Comparison of ENCODE assay signal across 8 mouse cellular contexts in the genomic region with DNA sequence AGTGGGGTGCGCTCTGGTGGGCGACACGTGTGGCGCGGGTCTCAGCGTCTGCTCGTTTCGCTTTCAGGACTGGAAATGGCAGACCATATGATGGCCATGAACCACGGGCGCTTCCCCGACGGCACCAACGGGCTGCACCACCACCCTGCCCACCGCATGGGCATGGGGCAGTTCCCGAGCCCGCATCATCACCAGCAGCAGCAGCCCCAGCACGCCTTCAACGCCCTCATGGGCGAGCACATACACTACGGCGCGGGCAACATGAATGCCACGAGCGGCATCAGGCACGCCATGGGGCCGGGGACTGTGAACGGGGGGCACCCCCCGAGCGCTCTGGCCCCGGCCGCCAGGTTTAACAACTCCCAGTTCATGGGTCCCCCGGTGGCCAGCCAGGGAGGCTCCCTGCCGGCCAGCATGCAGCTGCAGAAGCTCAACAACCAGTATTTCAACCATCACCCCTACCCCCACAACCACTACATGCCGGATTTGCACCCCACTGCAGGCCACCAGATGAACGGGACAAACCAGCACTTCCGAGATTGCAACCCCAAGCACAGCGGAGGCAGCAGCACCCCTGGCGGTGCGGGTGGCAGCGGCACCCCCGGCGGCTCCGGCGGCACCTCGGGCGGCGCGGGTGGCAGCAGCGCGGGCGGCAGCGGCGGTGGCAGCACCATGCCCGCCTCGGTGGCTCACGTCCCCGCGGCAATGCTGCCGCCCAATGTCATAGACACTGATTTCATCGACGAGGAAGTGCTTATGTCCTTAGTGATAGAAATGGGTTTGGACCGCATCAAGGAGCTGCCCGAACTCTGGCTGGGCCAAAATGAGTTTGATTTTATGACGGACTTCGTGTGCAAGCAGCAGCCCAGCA. TPM values are rescaled to one million over a fixed set of nuclear protein-coding genes. Genes with fewer than 3 reads are reported as not detected.
DNase-seq lines count a peak whose midpoint lies in the region; ATAC-seq and TF ChIP-seq lines count a peak whose summit lies in the region.

No protein-coding gene starts in this region.

- H3K36me3 ChIP-seq in forebrain, embryonic 14.5 days (ENCODE audit: control insufficient read depth, insufficient read depth, low read length), result no peaks in the 10 kb centered on the region
- no peaks in the 10 kb centered on the region for H3K36me3 ChIP-seq in lung, embryonic 14.5 days (ENCODE audit: insufficient read depth)

- peak overlapping the region; percentile 99 for H3K27ac ChIP-seq in forebrain, embryonic 14.5 days (ENCODE audit: low read depth, low read length)
- peak overlapping the region; percentile 100 for H3K27ac ChIP-seq in layer of hippocampus, adult 2 months
- peak overlapping the region; percentile 100 for H3K27ac ChIP-seq in lung, embryonic 14.5 days (ENCODE audit: low read depth)

- WGBS in forebrain, embryonic 14.5 days, result under 1% methylated on average over 63 of the region's 65 CpGs
- WGBS in lung, embryonic 14.5 days, result under 1% methylated on average over 65 of the region's 65 CpGs

- DNase-seq in CD4-positive, CD25-positive, alpha-beta regulatory T cell, adult 2 months (ENCODE audit: low read depth, low spot score), result peak; percentile 89
- DNase-seq in brain, adult 2 months (ENCODE audit: low read depth, low spot score), result peak; percentile 74
- peak; percentile 72 for DNase-seq in forebrain, embryonic 14.5 days (ENCODE audit: low spot score)
- peak; percentile 75 to 80 for DNase-seq in heart, postnatal 14 days
- DNase-seq in layer of hippocampus, adult 2 months (ENCODE audit: low spot score in 2 of 2), result peak; percentile 52 to 69
- DNase-seq in lung, embryonic 14.5 days, result peak; percentile 74
- peak; percentile 77 to 81 for DNase-seq in thymus, adult 18-20 months

- H3K4me1 ChIP-seq in forebrain, embryonic 14.5 days (ENCODE audit: control insufficient read depth, insufficient read depth, low read length), result peaks cover 21% of the 10 kb centered on the region
- H3K4me1 ChIP-seq in lung, embryonic 14.5 days (ENCODE audit: insufficient read depth), result peaks cover 3% of the 10 kb centered on the region; the same call in 1 of the 2 replicates

- H3K9me3 ChIP-seq in forebrain, embryonic 14.5 days (replicated peaks; ENCODE audit: control insufficient read depth, low read length), result no peaks in the 10 kb centered on the region
- no peaks in the 10 kb centered on the region for H3K9me3 ChIP-seq in lung, embryonic 14.5 days (ENCODE audit: low read depth, low read length)

- TF ChIP-seq CTCF in layer of hippocampus, adult 2 months (conservative IDR thresholded peaks at IDR 0.05), result peak; percentile 71
- peak; percentile 64 for TF ChIP-seq CTCF in lung, embryonic 14.5 days (IDR thresholded peaks at IDR 0.05; ENCODE audit: low read depth)

- ATAC-seq in forebrain, embryonic 14.5 days, result peak; percentile 29
- ATAC-seq in lung, embryonic 14.5 days (ENCODE audit: insufficient read depth), result peak; percentile 9
- ATAC-seq in neutrophil, adult 5-6 weeks (ENCODE audit: extremely low read depth, insufficient number of reproducible peaks, low FRiP score, poor library complexity, severe bottlenecking), result peak; percentile 37

- intact Hi-C loops in heart, postnatal 14 days (cut with DNase I), result loop anchor here (5.0 to 10.0 kb wide), 9 partner anchors 162 to 1087 kb away; no protein-coding TSS in a partner anchor

- H3K27me3 ChIP-seq in forebrain, embryonic 14.5 days (replicated peaks; ENCODE audit: control insufficient read depth, insufficient read depth, low read length), result no peaks in the 10 kb centered on the region
- no peaks in the 10 kb centered on the region for H3K27me3 ChIP-seq in lung, embryonic 14.5 days (ENCODE audit: insufficient read depth, low read length)

- peak overlapping the region; percentile 92 for H3K4me3 ChIP-seq in forebrain, embryonic 14.5 days (ENCODE audit: low read depth, low read length)
- peak overlapping the region; percentile 64 for H3K4me3 ChIP-seq in layer of hippocampus, adult 2 months
- peak overlapping the region; percentile 86 for H3K4me3 ChIP-seq in lung, embryonic 14.5 days (ENCODE audit: low read depth, low read length)

- peak overlapping the region; percentile 69 for H3K4me2 ChIP-seq in forebrain, embryonic 14.5 days (ENCODE audit: low read length)
- peak overlapping the region; percentile 87 for H3K4me2 ChIP-seq in lung, embryonic 14.5 days

- H3K9ac ChIP-seq in forebrain, embryonic 14.5 days (ENCODE audit: low read length), result peak overlapping the region; percentile 97
- peak overlapping the region; percentile 90 for H3K9ac ChIP-seq in lung, embryonic 14.5 days

RNA-seq across cellular contexts. Expression of gene Cited2, which starts 1.1 kb away (rescaled TPM):
- 50.8 and 62.7 TPM in 2 replicates for polyA plus RNA-seq in forebrain, embryonic 14.5 days (2014; fragmentation: Nextera tagmentation; extraction: Ambion mirVana)
- 10 to 100 TPM; 34.2 to 39.6 TPM for total RNA-seq in heart, postnatal 14 days (2021)
- 10 to 100 TPM; 35.8 to 36.2 TPM for total RNA-seq in layer of hippocampus, adult 2 months (2021)
- 36.5 and 37.1 TPM in 2 replicates for polyA plus RNA-seq in lung, embryonic 14.5 days (2014; fragmentation: Nextera tagmentation; extraction: Ambion mirVana)
- 46.3 and 63.8 TPM in 2 replicates for total RNA-seq in neutrophil, adult 5-6 weeks (2017)

Comparison
In these comparisons a context has a peak if more than half of its experiments do, and no peak if none do; other contexts are left out.
1. Peak in every context shown above with its lines: DNase-seq, ATAC-seq, H3K4me3 ChIP-seq and H3K27ac ChIP-seq.